Mouse (Mus musculus): ENCODE data around the gene Sdccag8. TPM values are rescaled to one million over a fixed set of nuclear protein-coding genes. Genes with fewer than 3 reads are reported as not detected.
A peak's percentile ranks its signal among the peaks of the same experiment; 100 is the strongest.

The Sdccag8 gene
- polyA plus RNA-seq, 1 experiment = 13.3 TPM

DNA sequence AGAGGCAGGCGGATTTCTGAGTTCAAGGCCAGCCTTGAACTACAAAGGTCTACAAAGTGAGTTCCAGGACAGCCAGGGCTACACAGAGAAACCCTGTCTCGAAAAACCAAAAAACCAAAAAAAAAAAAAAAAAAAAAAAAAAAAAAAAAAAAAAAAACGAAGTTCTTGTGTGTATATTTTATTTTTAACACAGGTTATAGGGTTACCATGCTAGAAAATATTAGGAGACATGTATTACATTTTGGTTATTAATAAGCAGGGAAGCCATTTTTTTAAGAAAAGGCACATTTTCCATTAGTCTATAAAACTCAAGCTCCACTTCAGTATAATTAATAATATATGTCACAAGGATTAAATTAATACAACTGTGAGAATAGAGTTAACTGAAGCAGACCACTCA is 2.6 kb upstream of the Sdccag8 start:
- no peak overlapping the region for H3K27ac ChIP-seq (ENCODE audit: insufficient read depth, low read depth, low read length)
- no peak overlapping the region for H3K4me3 ChIP-seq (ENCODE audit: insufficient read depth, low read depth, low read length)
- WGBS = 74% methylated on average over 3 of the region's 3 CpGs
- H3K4me1 ChIP-seq (ENCODE audit: control insufficient read depth, insufficient read depth, low read length) = no peaks in the 10 kb centered on the region
- no peaks in the 10 kb centered on the region for H3K27me3 ChIP-seq (replicated peaks; ENCODE audit: control insufficient read depth, insufficient read depth, low read length)
- H3K36me3 ChIP-seq (ENCODE audit: control insufficient read depth, insufficient read depth, low read length) = no peaks in the 10 kb centered on the region
- TF ChIP-seq POLR2A (IDR thresholded peaks at IDR 0.05; ENCODE audit: low read depth, low read length) (no peak), CTCF (conservative IDR thresholded peaks at IDR 0.05; ENCODE audit: insufficient read depth, insufficient read length, low read depth, low read length) (no peak)
- no peak for DNase-seq

DNA sequence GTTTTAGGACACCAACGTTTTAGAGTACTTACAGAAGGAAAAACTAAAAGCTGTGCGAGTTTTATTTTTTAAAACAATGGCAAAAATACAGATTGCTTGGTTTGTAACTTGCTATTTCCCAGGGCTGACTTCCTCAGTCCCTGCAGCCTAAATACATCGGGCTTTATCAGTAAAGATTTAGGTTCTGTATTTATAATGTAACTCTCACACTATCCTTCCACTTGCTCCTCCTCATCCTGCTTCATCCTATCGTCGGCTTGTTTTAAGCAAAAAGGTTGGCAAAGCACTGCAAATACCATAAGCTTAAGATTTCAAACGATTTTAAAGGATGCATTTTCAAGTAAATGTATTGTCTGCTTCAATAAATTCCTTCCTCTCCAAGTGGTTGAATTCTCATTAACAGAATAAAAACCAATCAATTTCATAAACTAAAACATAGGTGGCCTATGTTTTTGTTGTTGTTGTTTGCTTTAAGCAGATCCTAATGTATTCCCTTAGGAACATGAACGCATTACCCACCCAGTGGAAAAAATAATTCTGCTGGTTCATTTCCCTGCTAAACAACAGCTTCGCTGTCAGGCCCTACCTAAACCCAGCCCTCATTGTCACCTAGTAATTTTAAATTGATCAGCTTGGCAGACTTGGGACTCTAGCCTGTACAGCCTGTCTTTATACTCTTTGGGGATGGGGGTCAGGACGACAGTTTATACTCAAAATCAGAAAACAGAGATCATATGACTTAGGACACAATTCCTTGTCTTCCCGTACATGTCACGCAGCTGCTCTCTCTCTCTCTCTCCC is 1.8 kb upstream of the Sdccag8 start:
- TF ChIP-seq POLR2A (IDR thresholded peaks at IDR 0.05; ENCODE audit: low read depth, low read length) = no peak
- H3K27ac ChIP-seq (ENCODE audit: insufficient read depth, low read depth, low read length) = peak overlapping the region; percentile 49; the same call in 1 of the 2 replicates
- H3K27me3 ChIP-seq (replicated peaks; ENCODE audit: control insufficient read depth, insufficient read depth, low read length) = no peaks in the 10 kb centered on the region
- peak overlapping the region; percentile 77 for H3K4me3 ChIP-seq (ENCODE audit: insufficient read depth, low read depth, low read length)
- WGBS = 17% methylated on average over 11 of the region's 11 CpGs
- H3K36me3 ChIP-seq (ENCODE audit: control insufficient read depth, insufficient read depth, low read length) = no peaks in the 10 kb centered on the region
- no peaks in the 10 kb centered on the region for H3K4me1 ChIP-seq (ENCODE audit: control insufficient read depth, insufficient read depth, low read length)
- DNase-seq = no peak

DNA sequence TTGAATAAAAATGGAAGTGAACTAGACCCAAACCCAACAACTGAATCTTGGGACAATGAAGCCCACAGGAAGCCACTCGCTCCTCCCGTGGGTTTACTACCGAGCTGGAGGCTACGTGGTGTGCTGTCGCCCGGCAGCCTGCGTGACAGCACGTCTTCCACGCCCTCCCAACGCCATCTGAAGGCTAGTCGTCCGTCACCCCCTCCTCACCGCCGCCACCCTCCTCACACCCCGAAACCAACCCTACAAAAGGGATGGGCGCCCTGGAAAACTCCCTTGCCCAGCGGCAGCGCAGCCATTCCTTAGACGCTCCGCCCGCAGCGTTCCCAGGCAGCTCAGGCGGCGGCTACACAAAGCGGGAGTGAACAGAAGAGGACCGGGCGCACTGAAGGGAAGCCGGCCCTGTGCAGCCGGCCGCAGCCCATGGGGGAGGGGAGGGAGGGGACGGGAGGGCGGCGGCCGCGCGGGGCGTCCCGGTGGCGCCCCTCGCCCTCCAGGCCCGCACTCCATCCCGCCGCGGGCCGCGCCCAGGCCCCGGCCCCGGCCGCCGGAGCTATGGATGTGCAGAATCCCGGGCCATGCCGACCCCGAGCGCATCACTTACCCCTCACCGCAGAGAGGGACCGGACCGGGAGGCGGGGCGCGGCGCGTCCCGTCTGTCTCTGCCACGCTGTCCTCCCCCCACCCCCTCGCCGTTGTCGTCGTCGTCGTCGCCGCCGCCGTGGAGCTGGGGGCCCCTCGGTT is 996 bp upstream of the Sdccag8 start:
- no peaks in the 10 kb centered on the region for H3K27me3 ChIP-seq (replicated peaks; ENCODE audit: control insufficient read depth, insufficient read depth, low read length)
- DNase-seq = peak; percentile 71
- no peak for TF ChIP-seq CTCF (conservative IDR thresholded peaks at IDR 0.05; ENCODE audit: insufficient read depth, insufficient read length, low read depth, low read length)
- TF ChIP-seq POLR2A (IDR thresholded peaks at IDR 0.05; ENCODE audit: low read depth, low read length) = no peak
- peak overlapping the region; percentile 84 for H3K27ac ChIP-seq (ENCODE audit: insufficient read depth, low read depth, low read length)
- WGBS = under 1% methylated on average over 57 of the region's 75 CpGs
- H3K36me3 ChIP-seq (ENCODE audit: control insufficient read depth, insufficient read depth, low read length) = no peaks in the 10 kb centered on the region
- peaks cover under 1% of the 10 kb centered on the region for H3K4me1 ChIP-seq (ENCODE audit: control insufficient read depth, insufficient read depth, low read length)
- H3K4me3 ChIP-seq (ENCODE audit: insufficient read depth, low read depth, low read length) = peak overlapping the region; percentile 77

DNA sequence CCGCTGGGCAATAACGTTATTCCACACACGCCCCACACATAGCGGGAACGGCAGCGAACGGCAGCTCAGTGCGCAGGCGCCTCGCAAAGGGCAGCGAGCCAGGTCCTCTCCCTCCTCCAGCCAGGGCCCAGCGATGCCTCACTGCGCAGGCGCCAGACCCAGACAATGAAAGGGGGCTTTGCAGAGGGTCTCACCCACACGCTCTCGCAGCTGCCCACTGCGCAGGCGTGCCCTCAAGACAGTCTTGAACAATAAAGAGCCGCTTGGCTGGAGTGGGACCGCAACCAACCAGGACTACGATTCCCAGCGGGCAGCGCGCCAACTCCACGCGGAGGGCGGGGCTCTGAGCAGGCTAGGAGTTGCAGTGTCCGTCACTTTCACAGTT is 432 bp upstream of the Sdccag8 start, which contains the start of gene Cep170:
Gene Cep170, minus strand, starts transcription at position 32 of the 385 bp plus-strand sequence.
- no peaks in the 10 kb centered on the region for H3K27me3 ChIP-seq (replicated peaks; ENCODE audit: control insufficient read depth, insufficient read depth, low read length)
- peaks cover 5% of the 10 kb centered on the region for H3K4me1 ChIP-seq (ENCODE audit: control insufficient read depth, insufficient read depth, low read length)
- peak; percentile 96 for DNase-seq
- peak within 1 kb of the TSS; percentile 81 for H3K4me3 ChIP-seq (ENCODE audit: insufficient read depth, low read depth, low read length)
- under 1% methylated on average over 28 of the region's 28 CpGs for WGBS
- peak; percentile 16 for TF ChIP-seq POLR2A (IDR thresholded peaks at IDR 0.05; ENCODE audit: low read depth, low read length)
- no peak for TF ChIP-seq CTCF (conservative IDR thresholded peaks at IDR 0.05; ENCODE audit: insufficient read depth, insufficient read length, low read depth, low read length)
- H3K27ac ChIP-seq (ENCODE audit: insufficient read depth, low read depth, low read length) = peak within 1 kb of the TSS; percentile 84
- no peaks in the 10 kb centered on the region for H3K36me3 ChIP-seq (ENCODE audit: control insufficient read depth, insufficient read depth, low read length)

DNA sequence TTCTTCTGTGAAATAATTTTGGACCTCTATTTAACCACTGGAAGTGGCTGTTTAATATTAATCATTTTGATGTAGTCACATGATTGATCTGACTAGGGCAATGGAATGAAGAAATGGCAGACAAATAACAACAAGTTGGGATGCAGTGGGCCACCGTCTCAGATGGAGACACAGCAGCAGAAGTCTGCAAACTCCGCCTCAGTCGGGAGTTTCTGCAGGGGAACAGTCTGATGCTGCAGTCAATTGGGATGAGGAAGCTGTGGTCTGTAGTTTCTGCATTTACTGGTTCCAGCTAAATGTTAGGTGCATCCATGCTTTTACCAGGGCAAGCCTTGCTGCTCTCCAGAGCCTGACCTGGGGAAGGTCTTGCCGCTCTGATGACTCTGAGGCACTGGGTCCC is 2.3 kb downstream of the Sdccag8 start:
- H3K27me3 ChIP-seq (replicated peaks; ENCODE audit: control insufficient read depth, insufficient read depth, low read length) = no peaks in the 10 kb centered on the region
- 89% methylated on average over 4 of the region's 4 CpGs for WGBS
- no peaks in the 10 kb centered on the region for H3K36me3 ChIP-seq (ENCODE audit: control insufficient read depth, insufficient read depth, low read length)
- no peak overlapping the region for H3K27ac ChIP-seq (ENCODE audit: insufficient read depth, low read depth, low read length)
- no peak overlapping the region for H3K4me3 ChIP-seq (ENCODE audit: insufficient read depth, low read depth, low read length)
- no peak for TF ChIP-seq CTCF (conservative IDR thresholded peaks at IDR 0.05; ENCODE audit: insufficient read depth, insufficient read length, low read depth, low read length)
- TF ChIP-seq POLR2A (IDR thresholded peaks at IDR 0.05; ENCODE audit: low read depth, low read length) = no peak
- H3K4me1 ChIP-seq (ENCODE audit: control insufficient read depth, insufficient read depth, low read length) = peaks cover 5% of the 10 kb centered on the region
- DNase-seq = peak; percentile 12

DNA sequence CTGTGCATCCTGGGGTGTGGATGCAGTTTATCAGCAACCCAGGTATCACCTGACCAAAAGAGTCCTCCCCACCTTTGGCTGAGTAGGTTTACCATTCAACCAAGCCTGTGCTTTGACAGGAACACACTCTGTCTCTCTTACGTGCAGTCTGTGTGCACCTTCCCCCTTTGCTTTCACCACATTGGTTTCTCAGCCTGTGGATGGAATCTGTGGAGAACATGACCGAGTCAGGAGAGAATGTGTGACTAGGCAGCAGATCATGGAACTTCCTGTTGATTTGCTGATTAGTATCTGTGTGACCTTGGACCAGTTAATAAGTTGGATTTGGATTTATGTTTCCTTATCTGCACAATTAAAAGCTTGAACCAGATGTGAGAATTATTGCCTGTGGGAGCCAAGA is 3.7 kb downstream of the Sdccag8 start:
- no peaks in the 10 kb centered on the region for H3K27me3 ChIP-seq (replicated peaks; ENCODE audit: control insufficient read depth, insufficient read depth, low read length)
- no peaks in the 10 kb centered on the region for H3K36me3 ChIP-seq (ENCODE audit: control insufficient read depth, insufficient read depth, low read length)
- TF ChIP-seq CTCF (conservative IDR thresholded peaks at IDR 0.05; ENCODE audit: insufficient read depth, insufficient read length, low read depth, low read length) (no peak), POLR2A (IDR thresholded peaks at IDR 0.05; ENCODE audit: low read depth, low read length) (no peak)
- H3K4me3 ChIP-seq (ENCODE audit: insufficient read depth, low read depth, low read length) = no peak overlapping the region
- peaks cover 5% of the 10 kb centered on the region for H3K4me1 ChIP-seq (ENCODE audit: control insufficient read depth, insufficient read depth, low read length)
- DNase-seq = peak; percentile 9
- 52% methylated on average over 2 of the region's 2 CpGs for WGBS
- no peak overlapping the region; the same call in 1 of the 2 replicates for H3K27ac ChIP-seq (ENCODE audit: insufficient read depth, low read depth, low read length)

DNA sequence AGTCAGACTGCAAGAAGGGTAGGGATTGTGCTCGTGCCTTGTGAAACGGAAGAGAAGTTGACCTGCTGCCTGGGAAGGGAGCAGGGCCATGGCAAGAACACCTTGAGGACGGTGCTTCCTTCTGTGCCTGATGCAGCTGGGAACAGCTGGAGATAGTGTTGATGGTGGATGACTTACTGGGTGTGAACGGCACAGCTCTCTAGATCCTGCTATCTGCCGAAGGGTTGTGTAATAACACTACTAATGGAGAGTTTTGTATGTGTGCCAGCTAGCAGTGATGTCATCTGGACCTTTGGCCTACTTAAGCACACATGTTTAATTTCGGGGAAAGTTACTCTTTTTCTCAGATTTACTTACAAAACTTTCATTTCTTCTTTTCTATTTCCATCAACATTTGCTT is 4.3 kb downstream of the Sdccag8 start:
- H3K27ac ChIP-seq (ENCODE audit: insufficient read depth, low read depth, low read length) = peak overlapping the region; percentile 6; the same call in 1 of the 2 replicates
- no peaks in the 10 kb centered on the region for H3K36me3 ChIP-seq (ENCODE audit: control insufficient read depth, insufficient read depth, low read length)
- peak; percentile 83 for DNase-seq
- 36% methylated on average over 6 of the region's 6 CpGs for WGBS
- no peak overlapping the region for H3K4me3 ChIP-seq (ENCODE audit: insufficient read depth, low read depth, low read length)
- TF ChIP-seq CTCF (conservative IDR thresholded peaks at IDR 0.05; ENCODE audit: insufficient read depth, insufficient read length, low read depth, low read length) = no peak
- no peak for TF ChIP-seq POLR2A (IDR thresholded peaks at IDR 0.05; ENCODE audit: low read depth, low read length)
- peaks cover 5% of the 10 kb centered on the region for H3K4me1 ChIP-seq (ENCODE audit: control insufficient read depth, insufficient read depth, low read length)
- H3K27me3 ChIP-seq (replicated peaks; ENCODE audit: control insufficient read depth, insufficient read depth, low read length) = no peaks in the 10 kb centered on the region
